Mouse (Mus musculus): ENCODE results near the gene Pick1. TPM values are rescaled to one million over a fixed set of nuclear protein-coding genes. Genes with fewer than 3 reads are reported as not detected.
A peak's percentile ranks its signal among the peaks of the same experiment; 100 is the strongest.

Pick1 gene
- polyA plus RNA-seq, 1 experiment from 2014 or later = 18.7 TPM

- peak; percentile 94 for DNase-seq (ENCODE audit: low spot score, missing footprints)
- H3K27ac ChIP-seq (ENCODE audit: low read depth, low read length) = no peak overlapping the region
- H3K27me3 ChIP-seq (ENCODE audit: control insufficient read depth, insufficient read depth, low read length) = peaks cover 31% of the 10 kb centered on the region
- no peaks in the 10 kb centered on the region for H3K36me3 ChIP-seq (ENCODE audit: control insufficient read depth, insufficient read depth, low read length)
- H3K4me1 ChIP-seq (ENCODE audit: control insufficient read depth, insufficient read depth, low read length) = peaks cover 8% of the 10 kb centered on the region
- H3K4me2 ChIP-seq = peak overlapping the region; percentile 98
- peak; percentile 70 for ATAC-seq (ENCODE audit: low FRiP score)
- H3K9ac ChIP-seq (ENCODE audit: low read length) = peak overlapping the region; percentile 71
- H3K4me3 ChIP-seq (ENCODE audit: low read depth, low read length) = peak overlapping the region; percentile 57
- H3K9me3 ChIP-seq (ENCODE audit: control insufficient read depth, low read length) = no peaks in the 10 kb centered on the region
- WGBS = 2% methylated on average over 50 of the region's 62 CpGs
Observed at GRCm38 (mm10) chr15:79261095-79261725, 32.2 kb downstream of the Pick1 start.

DNA sequence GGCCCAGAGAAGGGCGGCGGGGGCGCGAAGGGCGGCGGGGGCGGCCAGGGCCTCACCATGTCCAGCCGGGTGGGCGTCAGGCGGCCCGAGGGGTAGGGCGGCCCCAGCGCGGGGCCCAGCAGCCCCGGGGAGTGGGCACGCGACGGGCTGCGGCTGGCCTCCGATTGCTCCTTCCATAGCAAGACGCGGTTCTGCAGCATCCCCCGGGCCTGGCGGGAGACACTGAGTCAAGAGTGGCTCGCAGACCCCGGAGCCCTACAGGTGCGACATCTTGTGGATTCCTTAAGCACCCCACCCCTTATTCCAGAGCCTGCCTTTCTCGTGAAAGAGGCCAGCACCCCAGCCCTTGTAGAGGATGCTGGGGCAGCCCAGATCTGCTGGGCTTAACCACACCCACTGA is 32.8 kb downstream of the Pick1 start:
- no peaks in the 10 kb centered on the region for H3K36me3 ChIP-seq (ENCODE audit: control insufficient read depth, insufficient read depth, low read length)
- H3K4me1 ChIP-seq (ENCODE audit: control insufficient read depth, insufficient read depth, low read length) = peaks cover 8% of the 10 kb centered on the region
- peaks cover 31% of the 10 kb centered on the region for H3K27me3 ChIP-seq (ENCODE audit: control insufficient read depth, insufficient read depth, low read length)
- H3K27ac ChIP-seq (ENCODE audit: low read depth, low read length) = no peak overlapping the region
- WGBS = 0% methylated on average over 26 of the region's 28 CpGs
- H3K9me3 ChIP-seq (ENCODE audit: control insufficient read depth, low read length) = no peaks in the 10 kb centered on the region
- H3K9ac ChIP-seq (ENCODE audit: low read length) = peak overlapping the region; percentile 71
- peak; percentile 61; the same call in 1 of the 2 replicates for ATAC-seq (ENCODE audit: low FRiP score)
- peak overlapping the region; percentile 98 for H3K4me2 ChIP-seq
- peak; percentile 94 for DNase-seq (ENCODE audit: low spot score, missing footprints)
- peak overlapping the region; percentile 57 for H3K4me3 ChIP-seq (ENCODE audit: low read depth, low read length)

GRCm38 (mm10) chr15:79262375-79262774 is 33.4 kb downstream of the Pick1 start:
- H3K4me1 ChIP-seq (ENCODE audit: control insufficient read depth, insufficient read depth, low read length) = peaks cover 8% of the 10 kb centered on the region
- H3K4me2 ChIP-seq = no peak overlapping the region
- H3K4me3 ChIP-seq (ENCODE audit: low read depth, low read length) = no peak overlapping the region
- no peak overlapping the region for H3K9ac ChIP-seq (ENCODE audit: low read length)
- no peak overlapping the region for H3K27ac ChIP-seq (ENCODE audit: low read depth, low read length)
- peaks cover 31% of the 10 kb centered on the region for H3K27me3 ChIP-seq (ENCODE audit: control insufficient read depth, insufficient read depth, low read length)
- peak; percentile 91 for DNase-seq (ENCODE audit: low spot score, missing footprints)
- 25% methylated on average over 13 of the region's 13 CpGs for WGBS
- H3K9me3 ChIP-seq (ENCODE audit: control insufficient read depth, low read length) = no peaks in the 10 kb centered on the region
- no peaks in the 10 kb centered on the region for H3K36me3 ChIP-seq (ENCODE audit: control insufficient read depth, insufficient read depth, low read length)
- ATAC-seq (ENCODE audit: low FRiP score) = no peak

GRCm38 (mm10) chr15:79262786-79263309 is 33.9 kb downstream of the Pick1 start:
- WGBS = 91% methylated on average over 3 of the region's 3 CpGs
- H3K4me1 ChIP-seq (ENCODE audit: control insufficient read depth, insufficient read depth, low read length) = peaks cover 8% of the 10 kb centered on the region
- H3K9me3 ChIP-seq (ENCODE audit: control insufficient read depth, low read length) = no peaks in the 10 kb centered on the region
- H3K36me3 ChIP-seq (ENCODE audit: control insufficient read depth, insufficient read depth, low read length) = no peaks in the 10 kb centered on the region
- no peak overlapping the region for H3K9ac ChIP-seq (ENCODE audit: low read length)
- no peak overlapping the region for H3K4me2 ChIP-seq
- ATAC-seq (ENCODE audit: low FRiP score) = no peak
- no peak overlapping the region for H3K27ac ChIP-seq (ENCODE audit: low read depth, low read length)
- DNase-seq (ENCODE audit: low spot score, missing footprints) = no peak
- peaks cover 31% of the 10 kb centered on the region for H3K27me3 ChIP-seq (ENCODE audit: control insufficient read depth, insufficient read depth, low read length)
- no peak overlapping the region for H3K4me3 ChIP-seq (ENCODE audit: low read depth, low read length)

- ATAC-seq (ENCODE audit: low FRiP score) = no peak
- peak; percentile 65 for DNase-seq (ENCODE audit: low spot score, missing footprints)
- Histone ChIP-seq H3K4me1 (ENCODE audit: control insufficient read depth, insufficient read depth, low read length) (peaks cover 8% of the 10 kb centered on the region), H3K4me3 (ENCODE audit: low read depth, low read length) (no peak overlapping the region), H3K9me3 (ENCODE audit: control insufficient read depth, low read length) (no peaks in the 10 kb centered on the region), H3K4me2 (no peak overlapping the region), H3K27ac (ENCODE audit: low read depth, low read length) (no peak overlapping the region), H3K9ac (ENCODE audit: low read length) (no peak overlapping the region), H3K27me3 (ENCODE audit: control insufficient read depth, insufficient read depth, low read length) (peaks cover 31% of the 10 kb centered on the region), H3K36me3 (ENCODE audit: control insufficient read depth, insufficient read depth, low read length) (no peaks in the 10 kb centered on the region)
- 91% methylated on average over 6 of the region's 6 CpGs for WGBS
Observed at GRCm38 (mm10) chr15:79263726-79264125, 34.8 kb downstream of the Pick1 start.

DNA sequence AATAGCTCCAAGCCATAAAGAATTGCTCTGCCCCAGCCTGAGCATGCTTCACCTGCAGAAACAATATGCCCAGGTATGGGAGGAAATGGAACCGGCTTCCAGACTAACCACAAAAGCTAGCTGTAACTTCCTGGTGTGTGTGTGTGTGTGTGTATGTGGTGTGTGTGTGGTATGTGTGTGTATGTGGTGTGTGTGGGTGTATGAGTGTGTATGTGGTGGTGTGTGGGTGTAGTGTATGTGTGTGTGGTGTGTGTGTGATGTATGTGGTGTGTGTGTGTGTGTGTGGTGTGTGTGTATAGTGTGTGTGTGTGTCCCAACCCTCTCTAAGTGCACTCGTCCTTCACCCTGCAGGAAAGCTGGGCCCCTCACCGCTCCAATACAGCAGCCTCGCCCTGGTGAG is 36.4 kb downstream of the Pick1 start:
- H3K27ac ChIP-seq (ENCODE audit: low read depth, low read length) = no peak overlapping the region
- 61% methylated on average over 4 of the region's 4 CpGs for WGBS
- peaks cover 25% of the 10 kb centered on the region for H3K27me3 ChIP-seq (ENCODE audit: control insufficient read depth, insufficient read depth, low read length)
- no peaks in the 10 kb centered on the region for H3K9me3 ChIP-seq (ENCODE audit: control insufficient read depth, low read length)
- H3K9ac ChIP-seq (ENCODE audit: low read length) = no peak overlapping the region
- ATAC-seq (ENCODE audit: low FRiP score) (no peak), DNase-seq (ENCODE audit: low spot score, missing footprints) (peak; percentile 26)
- no peaks in the 10 kb centered on the region for H3K36me3 ChIP-seq (ENCODE audit: control insufficient read depth, insufficient read depth, low read length)
- peaks cover 9% of the 10 kb centered on the region for H3K4me1 ChIP-seq (ENCODE audit: control insufficient read depth, insufficient read depth, low read length)
- no peak overlapping the region for H3K4me2 ChIP-seq
- H3K4me3 ChIP-seq (ENCODE audit: low read depth, low read length) = no peak overlapping the region

GRCm38 (mm10) chr15:79268521-79268920 is 39.5 kb downstream of the Pick1 start:
- no peak for ATAC-seq (ENCODE audit: low FRiP score)
- no peak for DNase-seq (ENCODE audit: low spot score, missing footprints)
- Histone ChIP-seq H3K4me1 (ENCODE audit: control insufficient read depth, insufficient read depth, low read length) (peaks cover 6% of the 10 kb centered on the region), H3K9ac (ENCODE audit: low read length) (no peak overlapping the region), H3K36me3 (ENCODE audit: control insufficient read depth, insufficient read depth, low read length) (no peaks in the 10 kb centered on the region), H3K9me3 (ENCODE audit: control insufficient read depth, low read length) (no peaks in the 10 kb centered on the region), H3K27me3 (ENCODE audit: control insufficient read depth, insufficient read depth, low read length) (0 out of 2 replicates have a peak, but pooled peaks cover 3% of the 10 kb centered on the region), H3K27ac (ENCODE audit: low read depth, low read length) (no peak overlapping the region), H3K4me2 (no peak overlapping the region), H3K4me3 (ENCODE audit: low read depth, low read length) (no peak overlapping the region)
- 42% methylated on average over 1 of the region's 1 CpGs for WGBS

- no peaks in the 10 kb centered on the region for H3K9me3 ChIP-seq (ENCODE audit: control insufficient read depth, low read length)
- peak overlapping the region; percentile 36 for H3K4me3 ChIP-seq (ENCODE audit: low read depth, low read length)
- peaks cover 6% of the 10 kb centered on the region for H3K4me1 ChIP-seq (ENCODE audit: control insufficient read depth, insufficient read depth, low read length)
- peak overlapping the region; percentile 90 for H3K4me2 ChIP-seq
- peak overlapping the region; percentile 57 for H3K9ac ChIP-seq (ENCODE audit: low read length)
- H3K36me3 ChIP-seq (ENCODE audit: control insufficient read depth, insufficient read depth, low read length) = no peaks in the 10 kb centered on the region
- H3K27ac ChIP-seq (ENCODE audit: low read depth, low read length) = no peak overlapping the region
- WGBS = under 1% methylated on average over 33 of the region's 33 CpGs
- H3K27me3 ChIP-seq (ENCODE audit: control insufficient read depth, insufficient read depth, low read length) = 0 out of 2 replicates have a peak, but pooled peaks cover 3% of the 10 kb centered on the region
- ATAC-seq (ENCODE audit: low FRiP score) (peak; percentile 61), DNase-seq (ENCODE audit: low spot score, missing footprints) (peak; percentile 96)
Observed at GRCm38 (mm10) chr15:79270317-79271123, 41.5 kb downstream of the Pick1 start.
